Mouse (Mus musculus) layer of hippocampus, postnatal 25 days (tissue): ENCODE data around the gene Rbms3. TPM values are rescaled to one million over a fixed set of nuclear protein-coding genes. Genes with fewer than 3 reads are reported as not detected.

Source experiments
- DNase-seq, 2 experiments: peaks; one replicate each; pipeline ENCODE4 v3.0.0; 2022; ENCODE audit warnings: mixed read lengths in 2 of 2, low spot score in 1 of 2; ENCODE audit errors: extremely low spot score in 1 of 2
- total RNA-seq, 2 experiments: library from RNA; stranded (reverse); gene quantifications; 2 replicates each; pipeline ENCODE4 v1.2.3; 2021

Rbms3 gene
- total RNA-seq, 2 experiments from 2014 or later: 15.1 to 15.7 TPM

- DNase-seq: no peak
Measured at GRCm38 (mm10) chr9:116807166-116808081, 822.3 kb downstream of the Rbms3 start.

- no peak for DNase-seq
Measured at GRCm38 (mm10) chr9:116803292-116803731, 826.4 kb downstream of the Rbms3 start.

DNA sequence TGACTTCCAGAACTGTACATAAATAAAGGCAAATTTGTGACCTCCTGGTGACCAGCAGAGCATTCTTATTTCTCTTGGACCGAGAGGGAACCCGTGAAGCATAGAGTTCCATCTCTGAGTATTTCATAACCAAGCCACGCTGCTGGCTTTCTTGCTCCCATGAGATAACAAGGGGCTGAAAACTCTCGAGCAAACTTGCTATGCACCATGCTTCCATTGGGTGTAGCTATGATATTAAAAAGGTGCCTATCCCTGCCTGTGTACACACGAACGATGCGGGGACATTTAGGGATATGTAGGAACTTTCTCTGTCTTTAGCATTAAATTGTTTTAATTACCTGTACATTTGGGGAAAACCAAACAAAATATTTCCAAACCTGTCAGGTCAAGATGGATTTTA, 827.1 kb downstream of the Rbms3 start:
- DNase-seq: no peak

DNA sequence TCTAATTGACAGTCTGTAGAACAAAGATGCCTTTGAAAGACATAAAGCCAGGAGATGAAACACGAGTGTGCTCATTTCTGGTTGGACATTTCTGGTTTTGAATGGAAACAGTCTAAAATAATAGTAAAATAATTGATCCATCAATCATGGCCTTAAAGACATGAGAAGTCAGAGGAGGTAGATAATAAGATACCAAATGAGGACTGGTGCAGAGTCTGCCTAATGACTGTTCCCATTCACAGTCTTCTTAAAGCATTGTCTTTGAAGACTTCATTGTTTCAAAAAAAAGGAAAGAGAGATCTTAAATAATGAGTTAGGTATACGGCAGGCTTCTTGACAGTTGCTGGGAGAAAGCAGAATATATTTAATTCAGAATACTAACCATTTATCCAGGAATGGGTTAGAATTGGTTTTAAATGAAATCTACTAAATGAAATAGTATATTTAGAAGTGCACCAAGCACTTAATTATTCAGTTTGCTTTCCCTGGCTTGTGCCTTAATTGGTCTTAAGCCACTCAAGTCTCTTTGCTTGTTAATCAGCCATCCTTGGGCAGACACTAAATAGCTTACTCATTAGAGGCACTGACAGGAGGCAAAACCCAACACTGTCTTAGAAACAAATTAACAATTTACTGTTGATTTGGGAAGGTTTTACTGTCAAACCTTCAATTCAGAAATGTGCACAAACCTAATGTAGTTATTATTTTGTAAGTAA, 834.3 kb downstream of the Rbms3 start:
- DNase-seq: no peak

DNA sequence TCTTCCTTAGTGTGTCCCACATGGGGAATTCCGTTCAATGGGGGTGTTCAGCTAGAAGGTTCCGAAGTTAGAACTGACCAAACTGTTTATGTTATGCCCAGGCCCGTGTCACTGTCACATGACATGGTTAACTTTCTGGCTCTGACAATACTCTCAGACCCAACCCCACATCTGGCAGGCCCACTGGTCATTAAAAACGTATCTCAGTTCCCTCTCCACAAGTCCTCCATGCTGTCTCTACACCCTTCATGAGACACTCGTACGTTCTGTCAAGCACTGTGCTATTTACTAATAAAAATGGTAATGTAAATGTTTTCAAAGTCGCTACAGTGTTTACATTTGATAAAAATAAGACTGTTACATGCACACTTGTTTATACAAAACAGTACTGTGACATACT, 837.9 kb downstream of the Rbms3 start:
- DNase-seq: no peak

- DNase-seq: no peak
Measured at GRCm38 (mm10) chr9:116786136-116787046, 843.3 kb downstream of the Rbms3 start.

DNA sequence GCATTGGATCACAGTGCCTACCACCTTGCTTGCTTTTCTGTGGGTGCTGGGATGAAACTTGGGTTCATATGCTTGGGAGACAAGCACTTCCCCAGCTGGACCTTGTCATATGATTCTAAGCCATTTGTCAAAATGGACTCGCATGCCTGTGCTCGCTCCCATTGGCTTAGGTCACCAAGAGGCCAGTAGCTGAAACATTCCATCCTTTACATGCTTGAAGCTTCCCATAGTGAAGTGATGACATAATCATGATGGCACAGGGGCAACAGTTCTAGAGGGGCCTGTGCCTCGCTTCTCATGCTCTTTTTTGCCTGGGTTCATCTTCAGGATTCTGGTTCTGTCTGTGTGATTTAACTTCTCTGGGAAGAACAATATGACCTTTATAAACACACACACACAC, 857.9 kb downstream of the Rbms3 start:
- no peak for DNase-seq

DNA sequence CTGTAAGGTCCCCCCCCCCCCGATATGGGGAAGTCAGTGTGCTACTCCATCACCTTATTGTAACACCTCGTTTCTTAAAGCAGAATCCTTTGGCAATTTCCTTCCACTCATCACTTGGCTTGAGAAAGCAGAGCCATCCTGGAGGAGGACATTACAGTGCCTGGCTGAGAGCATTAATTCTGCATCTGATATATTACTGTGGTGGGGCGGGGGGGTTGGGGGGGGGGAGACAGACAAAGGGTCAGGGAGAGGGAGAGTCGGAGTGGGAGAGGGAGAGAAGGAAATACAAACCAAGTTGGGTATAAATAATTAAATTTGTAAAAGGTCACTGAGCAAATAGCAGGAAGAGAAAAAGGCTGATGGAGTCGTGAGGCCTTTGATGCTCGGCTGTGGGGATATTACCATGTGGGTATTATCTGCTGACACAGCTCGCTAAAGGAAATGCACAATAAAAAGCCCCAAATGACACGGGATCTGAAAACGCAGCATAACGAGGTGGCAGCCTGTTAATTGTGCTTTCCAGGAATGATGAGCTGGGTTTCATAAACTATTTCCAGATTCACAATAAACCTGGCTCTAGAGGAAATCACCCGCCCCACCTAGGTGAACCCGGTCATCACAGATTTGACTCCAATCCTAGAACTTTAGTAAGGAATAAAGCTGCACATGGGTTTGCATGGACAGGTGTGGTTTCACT, 860.2 kb downstream of the Rbms3 start:
- no peak for DNase-seq

GRCm38 (mm10) chr9:116762395-116763025, 867.2 kb downstream of the Rbms3 start:
- DNase-seq: no peak

DNA sequence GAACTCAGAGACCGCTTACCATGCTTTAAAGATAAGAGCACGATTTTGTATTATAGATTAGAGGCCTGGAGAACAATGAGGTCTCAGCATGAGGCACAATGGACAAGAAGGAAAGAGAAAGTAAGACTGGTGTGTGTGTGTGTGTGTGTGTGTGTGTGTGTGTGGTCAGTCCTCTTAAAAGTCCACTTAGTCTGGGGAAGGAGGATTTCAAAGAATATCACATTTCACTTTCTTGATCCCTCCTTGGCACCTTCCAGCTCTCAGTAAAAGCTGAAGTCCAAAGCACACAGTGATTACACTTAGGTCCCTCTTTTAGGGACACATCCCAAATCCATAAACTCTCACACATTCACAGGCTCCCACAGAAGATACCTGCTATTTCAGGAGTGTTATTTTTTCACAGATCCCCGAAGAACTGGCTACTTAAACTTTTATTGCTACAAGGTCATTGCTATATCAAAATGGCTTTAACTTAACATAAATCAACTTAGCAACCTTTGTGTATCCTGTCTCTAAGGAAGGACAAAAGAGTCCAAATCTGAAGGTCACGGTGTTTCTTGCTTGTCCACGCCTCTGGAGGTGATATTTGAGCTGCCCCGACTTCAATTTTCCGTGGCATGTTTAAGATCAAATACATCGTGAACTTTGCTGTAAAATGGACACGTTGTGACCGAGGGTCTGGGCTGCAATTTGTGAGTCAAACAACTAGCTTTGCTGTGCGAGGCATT, 880.7 kb downstream of the Rbms3 start:
- no peak for DNase-seq

- DNase-seq: no peak
Measured at GRCm38 (mm10) chr9:116748346-116748745, 881.4 kb downstream of the Rbms3 start.

GRCm38 (mm10) chr9:116746871-116747270, 882.8 kb downstream of the Rbms3 start:
- no peak for DNase-seq

DNA sequence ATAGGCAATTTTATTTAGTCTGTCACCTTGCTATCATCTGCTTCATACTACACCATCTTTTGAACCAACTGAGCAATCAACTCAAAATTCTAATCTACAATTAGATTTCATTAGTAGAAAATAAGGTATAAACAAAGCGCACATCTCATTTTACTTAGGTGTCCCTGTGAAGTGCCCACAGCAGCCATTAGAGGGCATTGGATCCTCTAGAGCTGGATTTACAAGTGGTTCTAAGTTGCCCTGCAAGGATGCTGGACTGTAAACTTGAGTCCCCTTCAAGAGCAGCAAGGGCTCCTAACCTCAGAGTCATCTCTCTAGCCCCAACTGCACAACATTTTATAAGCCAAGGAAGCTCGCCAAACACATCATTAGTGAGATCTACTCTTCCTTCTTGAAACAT, 891.9 kb downstream of the Rbms3 start:
- no peak for DNase-seq

GRCm38 (mm10) chr9:116729172-116729571, 900.5 kb downstream of the Rbms3 start:
- no peak for DNase-seq

- DNase-seq: no peak
Measured at GRCm38 (mm10) chr9:116728655-116729054, 901.1 kb downstream of the Rbms3 start.

GRCm38 (mm10) chr9:116728093-116728492, 901.6 kb downstream of the Rbms3 start:
- DNase-seq: no peak

DNA sequence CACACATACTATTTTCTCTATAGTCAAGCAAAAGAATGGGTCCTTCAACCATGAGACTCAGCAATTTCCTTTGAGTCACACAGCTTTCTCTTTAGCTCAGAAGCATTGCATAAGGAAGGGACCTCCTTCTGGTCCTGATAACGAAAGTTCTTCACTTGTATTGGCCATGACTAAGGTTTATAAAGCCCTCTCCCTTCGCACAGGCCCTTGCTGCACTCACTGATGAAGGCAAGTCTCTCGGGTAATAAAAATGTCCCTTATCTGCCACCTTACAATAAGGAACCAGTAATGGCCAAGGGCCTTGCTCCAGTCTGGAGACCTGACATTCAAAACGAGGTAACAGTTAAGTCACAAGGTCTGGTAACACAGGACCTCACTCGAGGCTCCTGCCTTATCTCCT, 905.1 kb downstream of the Rbms3 start:
- DNase-seq: no peak

- no peak for DNase-seq
Measured at GRCm38 (mm10) chr9:116703119-116703518, 926.6 kb downstream of the Rbms3 start.

DNA sequence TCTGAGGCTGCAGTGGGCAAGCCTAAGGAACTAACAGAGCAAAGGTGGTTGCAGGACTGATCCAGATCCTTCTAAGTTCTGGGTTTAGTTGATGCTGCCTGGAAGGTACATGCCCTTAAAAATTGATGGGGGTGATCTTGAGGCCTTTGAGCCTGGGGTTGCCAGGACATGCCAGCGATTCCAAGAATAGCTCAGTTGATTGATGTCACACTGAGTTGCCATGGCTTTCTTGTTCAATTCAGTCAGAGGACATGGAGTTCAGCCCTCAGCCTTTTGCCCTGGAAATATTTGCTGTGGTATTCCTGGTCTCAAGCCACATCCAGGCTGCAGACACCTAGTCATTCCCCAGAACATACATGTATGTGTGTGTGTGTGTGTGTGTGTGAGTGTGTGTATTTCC, 927.1 kb downstream of the Rbms3 start:
- DNase-seq: no peak
